Mouse (Mus musculus) thymus, adult 2 months (tissue): ENCODE results near the gene Cftr. TPM values are rescaled to one million over a fixed set of nuclear protein-coding genes. Genes with fewer than 3 reads are reported as not detected.

ENCODE experiments used
- DNase-seq: peaks from one replicate; pipeline ENCODE4 v3.0.0; 2021
- H3K27ac ChIP-seq: fragments of 200-500 bp; 2 replicates; pipeline ENCODE4 v1.5.1; 2012; ENCODE audit warnings: low read length, control low read depth; ENCODE audit not compliant: control insufficient read depth, insufficient read depth
- H3K27me3 ChIP-seq: fragments of 200-500 bp; 2 replicates; pipeline ENCODE4 v1.6.1; 2012; ENCODE audit warnings: mild to moderate bottlenecking, low read length, moderate library complexity, mixed read lengths; ENCODE audit not compliant: control insufficient read depth, insufficient read depth
- H3K36me3 ChIP-seq: fragments of 200-500 bp; 2 replicates; pipeline ENCODE4 v1.6.1; 2012; ENCODE audit warnings: mild to moderate bottlenecking, low read length, moderate library complexity; ENCODE audit not compliant: control insufficient read depth, insufficient read depth
- H3K4me1 ChIP-seq: fragments of 200-500 bp; replicated peaks from 2 replicates; pipeline ENCODE4 v1.6.1; 2012; ENCODE audit warnings: low read length; ENCODE audit not compliant: control insufficient read depth, insufficient read depth
- H3K4me3 ChIP-seq: fragments of 200-500 bp; 2 replicates; pipeline ENCODE4 v1.5.1; 2012; ENCODE audit warnings: mild to moderate bottlenecking, low read length, control low read depth, moderate library complexity; ENCODE audit not compliant: control insufficient read depth, insufficient read depth
- CTCF ChIP-seq: fragments of 200-500 bp; IDR thresholded peaks from 2 replicates; pipeline ENCODE4 v1.5.1; 2012; ENCODE audit warnings: mild to moderate bottlenecking, control low read depth, low read length, moderate library complexity, borderline replicate concordance; ENCODE audit not compliant: control insufficient read depth, poor library complexity, insufficient read depth; ENCODE audit errors: extremely low read depth
- POLR2A ChIP-seq: fragments of 200-500 bp; IDR thresholded peaks from 2 replicates; pipeline ENCODE4 v1.6.1; 2012; ENCODE audit warnings: mild to moderate bottlenecking, low read length, control low read depth, moderate library complexity; ENCODE audit not compliant: control insufficient read depth, poor library complexity, insufficient read depth; ENCODE audit errors: extremely low read depth
- WGBS: fragments of 180-500 bp; shearing (Covaris S2); methylation state at CpG from one replicate; pipeline ENCODE4 v1.1.7; 2018; 5-methylcytosine and 5-hydroxymethylcytosine counted together
- polyA plus RNA-seq: library from polyadenylated mRNA; depleted of rRNA; stranded (reverse); fragments of >200 nt; gene quantifications from 2 replicates; pipeline ENCODE4 v1.2.3, GENCODE M21; 2012

Cftr gene
- polyA plus RNA-seq, 1 experiment: 0.12 TPM

GRCm38 (mm10) chr6:18171614-18172013 lies 1.1 kb downstream of the Cftr start:
- no peaks in the 10 kb centered on the region for H3K36me3 ChIP-seq
- TF ChIP-seq CTCF (no peak), POLR2A (no peak)
- H3K4me1 ChIP-seq: no peaks in the 10 kb centered on the region
- H3K4me3 ChIP-seq: no peak overlapping the region
- no peak overlapping the region for H3K27ac ChIP-seq
- WGBS: 42% methylated on average over 8 of the region's 8 CpGs
- H3K27me3 ChIP-seq: no peaks in the 10 kb centered on the region
- no peak for DNase-seq

GRCm38 (mm10) chr6:18177509-18177908 lies 7.0 kb downstream of the Cftr start:
- no peak overlapping the region for H3K27ac ChIP-seq
- no peak for DNase-seq
- WGBS: 98% methylated on average over 2 of the region's 2 CpGs
- no peaks in the 10 kb centered on the region for H3K4me1 ChIP-seq
- no peaks in the 10 kb centered on the region for H3K27me3 ChIP-seq
- no peak overlapping the region for H3K4me3 ChIP-seq
- no peaks in the 10 kb centered on the region for H3K36me3 ChIP-seq
- TF ChIP-seq POLR2A: no peak
- no peak for TF ChIP-seq CTCF

GRCm38 (mm10) chr6:18180665-18181064 lies 10.2 kb downstream of the Cftr start:
- 91% methylated on average over 3 of the region's 3 CpGs for WGBS

GRCm38 (mm10) chr6:18182903-18183302 lies 12.4 kb downstream of the Cftr start:
- H3K4me1 ChIP-seq: no peaks in the 10 kb centered on the region
- DNase-seq: no peak
- no peak overlapping the region for H3K27ac ChIP-seq
- TF ChIP-seq CTCF: no peak
- TF ChIP-seq POLR2A: no peak
- no peaks in the 10 kb centered on the region for H3K27me3 ChIP-seq
- H3K36me3 ChIP-seq: no peaks in the 10 kb centered on the region
- no peak overlapping the region for H3K4me3 ChIP-seq

More at GRCm38 (mm10) chr6:18180665-18181064, 10.2 kb downstream of the Cftr start:
- no peak for DNase-seq
- H3K4me3 ChIP-seq: no peak overlapping the region
- no peak for TF ChIP-seq CTCF
- no peak for TF ChIP-seq POLR2A
- no peaks in the 10 kb centered on the region for H3K4me1 ChIP-seq
- H3K27ac ChIP-seq: no peak overlapping the region
- H3K36me3 ChIP-seq: no peaks in the 10 kb centered on the region
- H3K27me3 ChIP-seq: no peaks in the 10 kb centered on the region

- H3K4me3 ChIP-seq: no peak overlapping the region
- H3K36me3 ChIP-seq: no peaks in the 10 kb centered on the region
- no peaks in the 10 kb centered on the region for H3K27me3 ChIP-seq
- DNase-seq: no peak
- 53% methylated on average over 1 of the region's 1 CpGs for WGBS
- H3K27ac ChIP-seq: no peak overlapping the region
- no peaks in the 10 kb centered on the region for H3K4me1 ChIP-seq
- TF ChIP-seq POLR2A (no peak), CTCF (no peak)
Measured at GRCm38 (mm10) chr6:18220691-18221090, 50.2 kb downstream of the Cftr start.

GRCm38 (mm10) chr6:18223206-18223605 lies 52.7 kb downstream of the Cftr start:
- whole genome bisulfite sequencing: 93% methylated on average over 4 of the region's 4 CpGs
- no peak overlapping the region for H3K27ac ChIP-seq
- no peaks in the 10 kb centered on the region for H3K36me3 ChIP-seq
- H3K27me3 ChIP-seq: no peaks in the 10 kb centered on the region
- H3K4me1 ChIP-seq: no peaks in the 10 kb centered on the region
- TF ChIP-seq CTCF (no peak), POLR2A (no peak)
- no peak overlapping the region for H3K4me3 ChIP-seq
- DNase-seq: no peak

GRCm38 (mm10) chr6:18225157-18225556 lies 54.7 kb downstream of the Cftr start:
- WGBS: 90% methylated on average over 3 of the region's 3 CpGs
- H3K36me3 ChIP-seq: no peaks in the 10 kb centered on the region
- no peak for TF ChIP-seq CTCF
- no peak for TF ChIP-seq POLR2A
- no peaks in the 10 kb centered on the region for H3K27me3 ChIP-seq
- no peak for DNase-seq
- H3K27ac ChIP-seq: no peak overlapping the region
- no peak overlapping the region for H3K4me3 ChIP-seq
- no peaks in the 10 kb centered on the region for H3K4me1 ChIP-seq
